Mouse (Mus musculus) layer of hippocampus, adult 11-12 months (tissue): ENCODE results near the gene Syt8.
"Not testable (repeated sequence)": the region's sequence is repeated elsewhere in the genome, so short reads cannot be mapped to it uniquely, and the experiment has no call there.

Experiments used
- DNase-seq: peaks from one replicate; pipeline ENCODE4 v3.0.0; 2022; ENCODE audit warnings: low spot score

Syt8 gene

GRCm38 (mm10) chr7:142434137-142434865 lies at the start of gene Syt8:
TSS of gene Syt8 (plus strand) at chr7:142434850.
- DNase-seq, result no peak

DNA sequence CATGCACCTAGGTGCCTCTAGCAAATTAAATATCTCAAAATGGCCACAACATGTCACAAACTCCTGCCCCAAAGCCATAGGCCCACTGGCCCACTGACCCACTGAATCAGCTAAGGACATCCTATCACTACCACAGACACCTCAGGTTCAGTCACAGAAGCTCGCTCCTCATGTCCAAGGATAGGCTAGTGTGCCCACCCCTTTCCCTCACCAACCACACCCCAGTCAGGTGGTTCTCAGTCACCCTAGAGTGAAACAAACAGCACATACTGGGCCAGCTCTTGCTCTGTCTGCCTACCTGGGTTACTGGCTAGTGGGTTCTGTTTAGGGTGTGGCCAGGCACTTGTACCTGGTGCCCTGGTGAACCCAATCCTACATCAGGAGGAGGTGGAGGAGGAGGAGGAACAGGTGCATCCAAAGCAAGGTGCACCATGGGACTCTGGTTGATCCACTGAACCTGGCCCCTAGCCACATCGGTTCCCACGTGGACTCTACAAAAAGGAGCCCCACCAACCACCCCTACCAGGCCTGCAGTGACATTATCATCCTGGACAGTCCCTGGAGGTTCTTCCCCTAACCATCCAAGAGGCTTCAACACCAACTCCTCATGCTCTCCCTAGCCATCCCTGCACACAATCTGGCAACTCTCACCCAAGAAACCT lies 48.8 kb upstream of the Syt8 start:
- no peak for DNase-seq

DNA sequence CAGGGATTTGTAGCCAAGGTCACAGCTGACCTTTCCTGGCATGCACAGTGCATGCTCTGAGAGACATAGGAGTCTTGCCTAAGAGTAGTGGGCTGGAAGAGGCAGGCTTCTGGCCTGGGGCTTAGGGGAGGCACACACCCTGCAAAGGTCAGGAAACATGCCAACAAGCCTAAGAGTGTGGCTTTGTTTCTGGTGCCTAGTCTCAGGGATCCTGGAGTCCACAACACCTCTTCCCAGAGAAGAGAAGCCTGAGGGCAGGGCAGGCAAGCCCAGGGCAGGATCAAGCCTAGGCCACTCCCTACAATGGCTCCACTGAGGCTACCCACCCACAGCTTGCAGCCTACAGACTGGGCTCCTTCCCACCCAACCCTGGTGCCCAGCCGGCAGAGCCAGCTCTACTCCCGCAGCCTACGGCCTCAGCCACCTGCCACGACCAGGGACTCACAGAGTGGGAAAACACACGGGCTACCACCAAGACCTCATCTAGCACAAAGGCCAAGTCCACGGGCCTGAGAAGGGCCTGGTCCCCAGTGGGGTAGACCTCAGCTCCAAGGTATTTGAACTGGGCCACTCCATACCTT lies 47.9 kb upstream of the Syt8 start:
- DNase-seq, result no peak

DNA sequence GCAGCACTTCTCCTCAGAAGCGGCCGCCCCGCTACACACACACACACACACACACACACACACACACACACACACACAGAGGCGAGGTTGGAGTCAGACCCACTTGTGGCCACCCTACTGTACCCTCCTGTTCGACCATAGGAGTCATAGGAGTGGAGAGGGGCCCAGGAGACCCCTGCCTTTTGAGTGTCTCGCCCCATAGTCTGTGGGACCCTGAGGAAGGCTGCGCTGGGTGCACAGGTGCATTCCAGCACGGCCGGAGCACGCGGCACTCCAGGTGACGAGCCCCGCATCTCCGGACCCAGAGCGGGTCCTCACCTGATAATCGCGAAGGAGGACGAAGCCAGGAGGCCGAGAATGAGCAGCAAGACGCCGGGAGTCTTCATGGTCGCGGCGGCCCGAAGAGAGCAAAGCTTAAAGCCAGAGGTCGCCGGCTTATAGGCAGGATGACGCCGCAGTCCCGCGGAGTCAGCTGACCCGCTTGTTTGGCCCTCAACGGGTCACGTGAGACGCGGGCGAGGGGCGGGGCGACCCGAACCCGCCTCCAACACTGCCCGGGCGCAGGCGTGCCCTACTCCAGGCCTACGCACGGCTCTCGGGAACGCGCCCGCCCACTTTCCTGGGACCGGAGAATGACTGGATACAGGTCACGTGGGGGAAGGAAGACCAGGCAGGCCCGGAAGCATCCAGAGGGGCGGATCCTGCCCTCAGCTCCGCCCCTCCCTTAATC lies 47.1 kb upstream of the Syt8 start, which contains the start of gene Ctsd:
Gene Ctsd, minus strand, starts transcription at position 620 of the 730 bp plus-strand sequence.
- peak; percentile 98 for DNase-seq

GRCm38 (mm10) chr7:142388198-142388597 lies 46.5 kb upstream of the Syt8 start:
- DNase-seq, result no peak

DNA sequence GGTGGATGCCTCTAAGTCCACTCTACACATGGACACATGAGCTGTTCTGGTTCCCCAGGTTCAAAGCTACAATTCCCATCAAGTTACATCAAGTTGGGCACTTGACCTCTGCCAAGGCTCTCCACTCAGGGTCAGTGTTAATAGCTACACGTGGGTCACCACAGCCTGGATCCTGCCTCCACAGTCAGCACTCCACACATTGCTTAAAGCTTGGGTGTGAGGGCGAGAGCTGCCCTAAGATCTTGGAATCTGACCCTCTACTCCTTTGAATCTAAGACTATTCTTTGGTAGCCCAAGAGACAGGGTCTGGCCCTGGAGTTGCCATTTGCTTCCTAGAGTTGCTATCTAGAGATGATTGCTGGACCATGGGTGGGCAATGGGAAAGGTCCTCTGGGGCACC lies 45.9 kb upstream of the Syt8 start:
- DNase-seq, result no peak

GRCm38 (mm10) chr7:142389961-142390650 lies 44.5 kb upstream of the Syt8 start:
- no peak for DNase-seq

DNA sequence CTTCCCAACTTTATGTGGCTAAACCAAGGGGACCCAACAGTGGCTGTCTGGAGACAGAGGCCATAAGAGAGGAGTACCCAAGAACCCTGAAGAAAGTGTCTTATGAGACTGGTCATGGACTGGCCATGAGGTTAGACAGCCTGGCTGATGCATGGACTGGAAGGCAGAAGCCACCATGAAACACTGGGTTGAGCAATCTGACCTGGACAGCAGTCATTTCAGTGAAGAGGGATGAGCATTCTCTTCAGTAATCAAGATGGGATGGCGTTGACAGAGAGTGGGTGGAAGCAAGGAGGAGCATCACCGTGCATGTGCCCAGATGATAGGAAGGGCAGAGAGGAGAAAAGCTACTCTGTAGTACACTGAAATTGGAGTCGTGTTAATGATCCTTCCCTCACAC lies 43.5 kb upstream of the Syt8 start:
- DNase-seq, result no peak

DNA sequence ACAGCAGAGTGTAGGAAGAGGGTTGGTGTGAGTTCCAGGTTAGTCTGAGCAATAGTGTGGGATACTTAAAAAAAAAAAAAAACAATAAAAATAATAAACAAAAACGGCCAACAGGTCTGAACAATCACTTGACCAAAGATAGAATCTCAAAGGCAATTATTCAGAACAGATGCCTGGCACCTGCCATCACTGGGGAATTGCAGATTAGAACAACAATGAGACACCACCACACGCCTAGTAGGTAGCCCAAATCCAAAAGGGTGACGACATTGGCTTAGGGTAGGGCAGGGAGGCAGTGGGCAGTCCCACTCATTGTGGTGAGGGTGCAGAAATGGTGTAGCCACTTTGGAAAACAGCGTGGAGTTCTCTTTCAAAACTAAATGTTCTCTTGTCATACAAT lies 43.0 kb upstream of the Syt8 start:
- no peak for DNase-seq

GRCm38 (mm10) chr7:142393191-142393590 lies 41.5 kb upstream of the Syt8 start:
- DNase-seq, result no peak

- no peak for DNase-seq
These were observed 40.1 kb upstream of the Syt8 start for GRCm38 (mm10) chr7:142394261-142395190.

- no peak for DNase-seq
These were observed 39.2 kb upstream of the Syt8 start for GRCm38 (mm10) chr7:142395472-142395871.

DNA sequence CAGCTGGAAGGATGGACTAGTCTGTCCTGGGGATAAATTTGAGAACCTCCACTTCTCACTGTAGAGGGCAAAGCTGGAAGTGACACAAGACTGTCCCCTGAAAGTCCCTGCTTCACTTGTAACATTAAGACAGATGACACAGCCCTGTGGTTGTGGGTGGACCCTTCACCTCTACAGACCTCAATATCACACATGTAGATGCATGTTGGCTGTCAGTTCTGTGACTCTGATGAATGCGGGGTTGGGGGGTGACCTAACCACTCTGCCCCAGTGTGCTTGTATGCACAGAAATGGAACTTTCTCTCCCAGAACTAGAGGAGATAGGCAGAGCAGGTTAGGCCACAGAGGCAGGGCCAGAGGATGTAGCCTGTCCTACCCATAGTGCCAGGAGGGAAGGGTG lies 38.0 kb upstream of the Syt8 start:
- no peak for DNase-seq

DNA sequence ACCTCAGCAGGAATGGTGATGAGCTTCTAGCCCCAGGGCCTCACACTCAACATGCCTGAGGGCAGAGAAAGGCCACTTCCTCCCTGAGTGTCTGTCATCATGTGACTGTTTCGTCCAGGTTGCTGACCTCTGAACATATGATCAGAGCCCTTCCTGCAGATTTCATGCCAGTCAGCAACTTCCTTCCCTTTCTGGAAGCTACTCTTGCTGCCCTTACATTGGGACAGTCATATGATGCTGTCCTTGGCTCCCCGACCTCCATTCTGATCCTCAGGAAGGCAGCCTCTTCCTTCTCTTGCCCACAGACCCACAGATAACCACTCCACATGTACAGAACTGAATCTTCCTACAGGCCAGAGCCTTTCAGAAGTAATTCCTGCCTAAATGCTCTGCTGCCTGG lies 36.6 kb upstream of the Syt8 start:
- DNase-seq, result no peak

DNA sequence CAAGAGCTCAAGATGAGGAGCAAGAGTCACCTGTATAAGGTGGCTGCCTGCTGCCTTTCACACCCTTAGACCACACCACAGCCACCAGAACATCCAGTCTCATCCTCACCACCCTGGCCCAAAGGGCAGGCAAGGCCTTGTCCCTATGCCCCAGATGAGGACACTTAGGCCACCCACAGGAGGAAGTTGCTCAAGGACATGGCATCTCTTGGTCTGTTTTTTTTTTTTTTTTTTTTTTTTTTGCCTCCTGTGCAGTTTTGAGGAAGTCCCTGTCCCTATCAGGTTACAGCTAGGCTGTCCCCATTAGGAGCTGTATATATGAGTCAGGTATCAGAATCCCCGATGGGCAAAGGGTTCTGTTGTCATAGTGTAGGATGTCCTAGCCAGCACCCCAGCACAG lies 35.4 kb upstream of the Syt8 start:
- DNase-seq, result no peak

DNA sequence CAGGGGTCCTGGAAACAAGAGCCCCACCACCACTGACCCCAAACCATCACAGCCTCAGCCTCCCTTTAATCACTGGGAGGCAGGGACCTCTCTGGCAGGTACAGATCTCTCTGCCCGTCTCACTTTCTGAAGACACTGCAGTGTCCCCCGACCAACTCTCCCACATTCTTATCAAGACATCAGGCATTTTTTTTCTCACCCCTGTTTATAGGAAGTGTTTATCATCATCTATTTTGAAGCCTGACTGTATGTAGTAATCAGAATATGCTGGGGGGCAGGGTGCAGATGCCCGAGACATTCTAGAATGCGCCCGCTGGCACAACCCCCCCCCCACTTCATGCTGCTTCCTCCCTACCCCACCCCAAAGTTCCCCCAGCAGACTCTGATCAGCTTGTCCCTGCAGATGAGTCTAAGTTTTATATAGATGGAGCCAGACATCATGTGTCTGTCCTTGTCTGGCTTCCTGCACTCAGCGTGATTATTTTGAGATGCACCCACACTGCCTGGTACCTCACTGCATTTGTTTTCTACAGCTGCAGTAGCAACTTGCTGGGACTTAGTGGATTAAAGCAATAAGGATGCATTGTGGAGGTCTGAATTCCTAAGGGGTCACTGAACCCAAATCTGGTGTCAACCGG lies 34.4 kb upstream of the Syt8 start:
- DNase-seq, result no peak

- no peak for DNase-seq
These were observed 33.9 kb upstream of the Syt8 start for GRCm38 (mm10) chr7:142400750-142401142.

GRCm38 (mm10) chr7:142403591-142403990 lies 31.1 kb upstream of the Syt8 start:
- peak; percentile 56 for DNase-seq

DNA sequence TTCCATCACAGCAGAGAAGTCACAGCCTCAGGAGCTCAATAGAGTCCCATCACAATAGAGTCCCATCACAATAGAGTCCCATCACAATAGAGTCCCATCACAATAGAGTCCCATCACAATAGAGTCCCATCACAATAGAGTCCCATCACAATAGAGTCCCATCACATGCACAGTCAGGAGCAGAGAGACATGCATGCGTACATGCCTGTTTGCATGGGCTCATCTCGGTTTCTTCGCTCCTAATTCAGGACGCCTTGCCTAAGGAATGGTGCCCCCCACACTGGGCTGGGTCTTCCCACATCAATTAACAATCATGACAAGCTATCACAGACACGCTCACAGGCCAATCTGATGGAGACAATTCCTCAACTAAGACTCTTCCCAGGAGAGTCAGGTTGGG lies 29.5 kb upstream of the Syt8 start:
- not testable (repeated sequence) for DNase-seq

DNA sequence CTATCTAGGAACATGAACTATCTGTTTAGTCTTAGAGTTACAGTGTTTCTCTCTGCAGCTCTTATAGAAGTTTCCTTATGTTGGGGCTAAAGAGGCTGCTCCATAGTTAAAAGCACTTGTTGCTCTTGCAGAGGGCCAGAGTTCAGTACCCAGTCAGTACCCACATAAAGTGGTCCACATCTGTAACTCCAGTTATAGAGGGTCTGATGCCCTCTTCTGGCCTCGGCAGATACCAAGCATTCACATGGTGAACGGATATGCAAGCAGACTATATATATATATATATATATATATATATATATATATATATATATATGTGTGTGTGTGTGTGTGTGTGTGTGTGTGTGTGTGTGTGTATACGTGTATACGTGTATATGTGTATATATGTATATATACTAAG lies 26.7 kb upstream of the Syt8 start:
- no peak for DNase-seq

- DNase-seq, result no peak
These were observed 26.0 kb upstream of the Syt8 start for GRCm38 (mm10) chr7:142408686-142409085.
